Mouse (Mus musculus) bone marrow, adult 2 months (tissue): ENCODE results near the gene Ptprm.

Experiments used
- CTCF ChIP-seq: fragments of 200-500 bp; IDR thresholded peaks from 2 replicates; pipeline ENCODE4 v1.5.1; 2011; ENCODE audit warnings: low read length, control low read depth; ENCODE audit not compliant: control insufficient read depth, insufficient read depth
- POLR2A ChIP-seq: fragments of 200-500 bp; IDR thresholded peaks from 2 replicates; pipeline ENCODE4 v1.6.1; 2011; ENCODE audit warnings: low read depth, mild to moderate bottlenecking, control low read depth, low read length, borderline replicate concordance; ENCODE audit not compliant: control insufficient read depth

- TF ChIP-seq CTCF, result no peak
- TF ChIP-seq POLR2A, result no peak
Observed at GRCm38 (mm10) chr17:67102051-67102450, 252.2 kb downstream of the Ptprm start.
